18 mouse cellular contexts compared by ENCODE assay signal in genomic region chr16:64000884-64001283, GRCm38 (mm10).
A peak's percentile ranks its signal among the peaks of the same experiment; 100 is the strongest.
DNase-seq lines count a peak whose midpoint lies in the region; ATAC-seq and TF ChIP-seq lines count a peak whose summit lies in the region.
"Had no signal": no experiment of that assay in that cellular context is flagged by ENCODE, and none has a peak within 500 bp of the region (broad histone marks: within the 10 kb centered on the region; RNA-seq: fewer than 3 reads in every experiment).

No protein-coding gene starts in this region.

- H3K4me2 ChIP-seq in forebrain, embryonic 13.5 days = no peak overlapping the region
- H3K4me2 ChIP-seq in forebrain, embryonic 11.5 days (ENCODE audit: low read depth, low read length, severe bottlenecking) = no peak overlapping the region
- H3K4me2 ChIP-seq in midbrain, embryonic 14.5 days (ENCODE audit: low read length) = no peak overlapping the region
- H3K4me2 ChIP-seq in midbrain, postnatal 0 days (ENCODE audit: low read depth, low read length, poor library complexity, severe bottlenecking) = no peak overlapping the region
- H3K4me2 ChIP-seq in forebrain, embryonic 15.5 days (replicated peaks) = no peak overlapping the region
- no peak overlapping the region for H3K4me2 ChIP-seq in heart, embryonic 12.5 days
- H3K4me2 ChIP-seq: embryonic facial prominence, embryonic 13.5 days; heart, embryonic 11.5 days; hindbrain, embryonic 14.5 days; intestine, embryonic 15.5 days had no signal

- H3K27me3 ChIP-seq in forebrain, embryonic 13.5 days = no peaks in the 10 kb centered on the region
- no peaks in the 10 kb centered on the region for H3K27me3 ChIP-seq in forebrain, embryonic 11.5 days (ENCODE audit: control insufficient read depth, insufficient read depth, low read length)
- no peaks in the 10 kb centered on the region for H3K27me3 ChIP-seq in midbrain, embryonic 14.5 days (ENCODE audit: control insufficient read depth, insufficient read depth, low read length)
- H3K27me3 ChIP-seq in midbrain, postnatal 0 days (ENCODE audit: insufficient read depth, low read length) = no peaks in the 10 kb centered on the region
- no peaks in the 10 kb centered on the region for H3K27me3 ChIP-seq in forebrain, embryonic 15.5 days
- no peaks in the 10 kb centered on the region for H3K27me3 ChIP-seq in heart, embryonic 12.5 days (replicated peaks)
- H3K27me3 ChIP-seq: embryonic facial prominence, embryonic 13.5 days; intestine, embryonic 15.5 days had no signal

- no peaks in the 10 kb centered on the region for H3K36me3 ChIP-seq in forebrain, embryonic 13.5 days (ENCODE audit: poor library complexity, severe bottlenecking)
- no peaks in the 10 kb centered on the region for H3K36me3 ChIP-seq in forebrain, embryonic 11.5 days (ENCODE audit: control insufficient read depth, insufficient read depth, low read length)
- H3K36me3 ChIP-seq in midbrain, embryonic 14.5 days (ENCODE audit: control insufficient read depth, insufficient read depth, low read length) = no peaks in the 10 kb centered on the region
- H3K36me3 ChIP-seq in midbrain, postnatal 0 days (ENCODE audit: insufficient read depth, low read length) = no peaks in the 10 kb centered on the region
- H3K36me3 ChIP-seq in forebrain, embryonic 15.5 days = no peaks in the 10 kb centered on the region
- no peaks in the 10 kb centered on the region for H3K36me3 ChIP-seq in heart, embryonic 12.5 days
- H3K36me3 ChIP-seq: embryonic facial prominence, embryonic 13.5 days; hindbrain, embryonic 10.5 days; intestine, embryonic 15.5 days had no signal

- DNase-seq in forebrain, embryonic 11.5 days (ENCODE audit: low spot score) = no peak
- DNase-seq in midbrain, embryonic 14.5 days = peak; percentile 10
- no peak for DNase-seq in midbrain, postnatal 0 days (ENCODE audit: low spot score)
- DNase-seq in layer of hippocampus, postnatal 36 days = peak; percentile 3 to 16
- no peak for DNase-seq in embryo, embryonic 9.5 days (ENCODE audit: extremely low spot score)
- DNase-seq: adrenal gland, postnatal 14 days; cerebellum, adult 2 months; cerebellum, postnatal 14 days; gastrocnemius, postnatal 14 days; heart, adult 2 months had no signal

- H3K4me1 ChIP-seq in forebrain, embryonic 13.5 days = no peaks in the 10 kb centered on the region
- H3K4me1 ChIP-seq in forebrain, embryonic 11.5 days (replicated peaks; ENCODE audit: control insufficient read depth, insufficient read depth, low read length) = no peaks in the 10 kb centered on the region
- H3K4me1 ChIP-seq in midbrain, embryonic 14.5 days (ENCODE audit: control insufficient read depth, insufficient read depth, low read length) = no peaks in the 10 kb centered on the region
- H3K4me1 ChIP-seq in midbrain, postnatal 0 days (ENCODE audit: insufficient read depth, low read length) = no peaks in the 10 kb centered on the region
- H3K4me1 ChIP-seq in forebrain, embryonic 15.5 days = no peaks in the 10 kb centered on the region
- no peaks in the 10 kb centered on the region for H3K4me1 ChIP-seq in heart, embryonic 12.5 days (replicated peaks)
- H3K4me1 ChIP-seq: embryonic facial prominence, embryonic 13.5 days; hindbrain, embryonic 10.5 days; intestine, embryonic 15.5 days had no signal

- H3K4me3 ChIP-seq in forebrain, embryonic 13.5 days = no peak overlapping the region
- no peak overlapping the region for H3K4me3 ChIP-seq in forebrain, embryonic 11.5 days (ENCODE audit: low read depth, low read length)
- H3K4me3 ChIP-seq in midbrain, embryonic 14.5 days (replicated peaks; ENCODE audit: low read depth, low read length) = no peak overlapping the region
- H3K4me3 ChIP-seq in midbrain, postnatal 0 days (ENCODE audit: low read depth, low read length) = no peak overlapping the region
- no peak overlapping the region for H3K4me3 ChIP-seq in forebrain, embryonic 15.5 days
- no peak overlapping the region for H3K4me3 ChIP-seq in heart, embryonic 12.5 days
- H3K4me3 ChIP-seq: embryonic facial prominence, embryonic 13.5 days; heart, adult 2 months; hindbrain, embryonic 10.5 days; intestine, embryonic 15.5 days had no signal

- no peak overlapping the region for H3K9ac ChIP-seq in forebrain, embryonic 13.5 days
- H3K9ac ChIP-seq in forebrain, embryonic 11.5 days (ENCODE audit: low read length) = no peak overlapping the region
- no peak overlapping the region for H3K9ac ChIP-seq in midbrain, embryonic 14.5 days (replicated peaks; ENCODE audit: low read length)
- H3K9ac ChIP-seq in midbrain, postnatal 0 days (replicated peaks; ENCODE audit: low read length, poor library complexity, severe bottlenecking) = no peak overlapping the region
- H3K9ac ChIP-seq in forebrain, embryonic 15.5 days (replicated peaks) = no peak overlapping the region
- H3K9ac ChIP-seq in heart, embryonic 12.5 days = no peak overlapping the region
- H3K9ac ChIP-seq: embryonic facial prominence, embryonic 13.5 days; hindbrain, embryonic 14.5 days; intestine, embryonic 15.5 days had no signal

- peak; percentile 43; the same call in 1 of the 2 replicates for ATAC-seq in forebrain, embryonic 13.5 days
- ATAC-seq in forebrain, embryonic 11.5 days (replicated peaks; ENCODE audit: low FRiP score) = no peak
- no peak for ATAC-seq in midbrain, embryonic 14.5 days (ENCODE audit: low FRiP score, low TSS enrichment)
- no peak for ATAC-seq in midbrain, postnatal 0 days (ENCODE audit: low FRiP score)
- 0 out of 2 replicates have a peak, but pooled peaks have one; percentile 51 for ATAC-seq in forebrain, embryonic 15.5 days (replicated peaks)
- ATAC-seq in heart, embryonic 12.5 days (ENCODE audit: insufficient number of reproducible peaks, low FRiP score) = no peak
- ATAC-seq: intestine, embryonic 15.5 days had no signal

- no peak overlapping the region for H3K27ac ChIP-seq in forebrain, embryonic 13.5 days
- no peak overlapping the region for H3K27ac ChIP-seq in forebrain, embryonic 11.5 days (ENCODE audit: low read depth, low read length)
- no peak overlapping the region for H3K27ac ChIP-seq in midbrain, embryonic 14.5 days (replicated peaks; ENCODE audit: low read depth, low read length)
- no peak overlapping the region for H3K27ac ChIP-seq in midbrain, postnatal 0 days (ENCODE audit: low read depth, low read length)
- 0 out of 2 replicates have a peak overlapping the region, but pooled peaks have one; percentile 18 for H3K27ac ChIP-seq in forebrain, embryonic 15.5 days (replicated peaks)
- no peak overlapping the region for H3K27ac ChIP-seq in heart, embryonic 12.5 days (ENCODE audit: poor library complexity, severe bottlenecking)
- H3K27ac ChIP-seq: embryonic facial prominence, embryonic 13.5 days; heart, adult 2 months; hindbrain, embryonic 10.5 days; hindbrain, embryonic 14.5 days; intestine, embryonic 15.5 days had no signal

- no peak for TF ChIP-seq CTCF in midbrain, postnatal 0 days (IDR thresholded peaks at IDR 0.05)

- WGBS in forebrain, embryonic 13.5 days = 55% methylated on average over 5 of the region's 5 CpGs
- 83% methylated on average over 5 of the region's 5 CpGs for WGBS in forebrain, embryonic 11.5 days
- WGBS in midbrain, embryonic 14.5 days = 78% methylated on average over 5 of the region's 5 CpGs
- WGBS in midbrain, postnatal 0 days = 71% methylated on average over 5 of the region's 5 CpGs
- WGBS in forebrain, embryonic 15.5 days = 47% methylated on average over 5 of the region's 5 CpGs
- WGBS in heart, embryonic 12.5 days = 78% methylated on average over 5 of the region's 5 CpGs

- no peaks in the 10 kb centered on the region for H3K9me3 ChIP-seq in forebrain, embryonic 13.5 days (replicated peaks)
- no peaks in the 10 kb centered on the region for H3K9me3 ChIP-seq in forebrain, embryonic 11.5 days (ENCODE audit: control insufficient read depth, low read length)
- H3K9me3 ChIP-seq in midbrain, embryonic 14.5 days (ENCODE audit: control insufficient read depth, low read length) = no peaks in the 10 kb centered on the region
- no peaks in the 10 kb centered on the region for H3K9me3 ChIP-seq in midbrain, postnatal 0 days (ENCODE audit: low read length)
- H3K9me3 ChIP-seq in forebrain, embryonic 15.5 days = no peaks in the 10 kb centered on the region
- no peaks in the 10 kb centered on the region for H3K9me3 ChIP-seq in heart, embryonic 12.5 days (replicated peaks)
- H3K9me3 ChIP-seq: embryonic facial prominence, embryonic 13.5 days; hindbrain, embryonic 10.5 days; intestine, embryonic 15.5 days had no signal

Comparison
In these comparisons a context has a peak if more than half of its experiments do, and no peak if none do; other contexts are left out.
1. ATAC-seq: peak in forebrain, embryonic 13.5 days (single experiment) and forebrain, embryonic 15.5 days (single experiment); none in forebrain, embryonic 11.5 days (single experiment), midbrain, embryonic 14.5 days (single experiment), midbrain, postnatal 0 days (single experiment) and heart, embryonic 12.5 days (single experiment).
2. DNase-seq: peak in midbrain, embryonic 14.5 days (single experiment) and layer of hippocampus, postnatal 36 days (2 of 2); none in forebrain, embryonic 11.5 days (single experiment), midbrain, postnatal 0 days (single experiment) and embryo, embryonic 9.5 days (single experiment).